Mouse (Mus musculus): ENCODE measurements around the gene Pik3ap1. TPM values are rescaled to one million over a fixed set of nuclear protein-coding genes. Genes with fewer than 3 reads are reported as not detected.

The Pik3ap1 gene
- polyA plus RNA-seq, 1 experiment, result not detected

DNA sequence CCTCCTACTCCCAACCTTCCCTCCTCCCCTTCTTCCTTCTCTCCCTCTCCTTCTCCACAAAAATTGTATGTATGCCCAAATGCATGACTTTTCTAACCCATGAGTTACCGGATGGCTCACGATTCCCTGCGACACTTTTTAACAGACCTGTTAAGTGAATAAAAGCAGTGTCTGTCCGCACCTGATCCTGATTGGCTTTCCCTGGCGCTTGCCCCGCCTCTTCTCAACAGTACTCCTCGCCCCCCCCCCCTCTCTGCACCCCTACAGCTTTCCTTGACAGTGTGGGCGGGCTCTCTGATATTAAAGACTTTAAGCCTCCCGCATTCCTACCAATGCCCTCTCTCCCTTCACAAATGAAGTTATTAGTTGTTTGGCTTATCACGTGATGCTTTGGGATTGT is 31.3 kb upstream of the Pik3ap1 start:
- no peak overlapping the region for H3K4me2 ChIP-seq (ENCODE audit: low read depth)
- no peak for TF ChIP-seq POLR2A (IDR thresholded peaks at IDR 0.05; ENCODE audit: insufficient read length, low read depth)
- no peak for TF ChIP-seq USF1 (IDR thresholded peaks at IDR 0.05; ENCODE audit: low read depth)
- TF ChIP-seq MYOG (IDR thresholded peaks at IDR 0.05; ENCODE audit: control insufficient read depth in 1 of 3, insufficient read depth in 1 of 3, insufficient read length in 2 of 3, low read depth in 2 of 3), result no peak
- TF ChIP-seq REST (IDR thresholded peaks at IDR 0.05; ENCODE audit: insufficient read depth, insufficient read length), result no peak
- TF ChIP-seq CEBPB (IDR thresholded peaks at IDR 0.05; ENCODE audit: insufficient read depth, poor library complexity, severe bottlenecking), result no peak
- no peak for TF ChIP-seq E2F4 (IDR thresholded peaks at IDR 0.05; ENCODE audit: insufficient read depth)
- TF ChIP-seq SRF (IDR thresholded peaks at IDR 0.05; ENCODE audit: control insufficient read depth, insufficient read length, low read depth), result no peak
- TF ChIP-seq TCF3 (IDR thresholded peaks at IDR 0.05; ENCODE audit: insufficient read length, low read depth), result no peak
- TF ChIP-seq TCF12 (IDR thresholded peaks at IDR 0.05; ENCODE audit: insufficient read depth, poor library complexity, severe bottlenecking), result no peak
- no peaks in the 10 kb centered on the region for H3K36me3 ChIP-seq (ENCODE audit: control insufficient read depth, insufficient read depth)
- H3K27me3 ChIP-seq (ENCODE audit: control insufficient read depth, insufficient read depth, insufficient read length), result peaks cover 7% of the 10 kb centered on the region
- no peak overlapping the region for H3ac ChIP-seq (ENCODE audit: control insufficient read depth, insufficient read length)
- no peaks in the 10 kb centered on the region for H3K79me2 ChIP-seq (ENCODE audit: control insufficient read depth, insufficient read depth)
- H3K4me3 ChIP-seq, result no peak overlapping the region

DNA sequence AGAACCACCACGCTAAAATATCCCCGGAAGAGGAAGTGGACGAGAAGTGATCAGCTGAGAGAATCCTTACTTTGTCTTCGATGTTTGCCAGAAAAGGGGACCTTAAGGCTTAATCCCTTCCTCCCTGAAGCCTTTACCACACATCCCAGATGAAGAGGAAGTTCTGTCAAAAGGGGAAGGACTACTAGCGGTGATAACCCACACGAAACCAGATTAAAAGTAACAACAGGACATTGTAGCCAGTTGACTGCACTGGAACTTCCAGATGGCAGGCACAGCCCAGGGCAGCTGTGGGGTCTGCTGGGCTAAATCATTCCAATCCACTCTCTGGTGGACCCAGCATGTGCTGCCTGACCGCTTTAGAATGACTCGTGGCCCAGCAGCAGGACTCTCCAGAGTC is 17.7 kb upstream of the Pik3ap1 start:
- no peaks in the 10 kb centered on the region for H3K79me2 ChIP-seq (ENCODE audit: control insufficient read depth, insufficient read depth)
- H3K4me3 ChIP-seq, result no peak overlapping the region
- no peak overlapping the region for H3K4me2 ChIP-seq (ENCODE audit: low read depth)
- H3K36me3 ChIP-seq (ENCODE audit: control insufficient read depth, insufficient read depth), result no peaks in the 10 kb centered on the region
- no peak for TF ChIP-seq MYOD1 (IDR thresholded peaks at IDR 0.05; ENCODE audit: control insufficient read depth in 1 of 3, insufficient read length in 2 of 3, low read depth in 2 of 3)
- TF ChIP-seq SRF (IDR thresholded peaks at IDR 0.05; ENCODE audit: control insufficient read depth, insufficient read length, low read depth), result no peak
- no peak for TF ChIP-seq MYOG (IDR thresholded peaks at IDR 0.05; ENCODE audit: control insufficient read depth in 1 of 3, insufficient read depth in 1 of 3, insufficient read length in 2 of 3, low read depth in 2 of 3)
- no peak for TF ChIP-seq REST (IDR thresholded peaks at IDR 0.05; ENCODE audit: insufficient read depth, insufficient read length)
- TF ChIP-seq CEBPB (IDR thresholded peaks at IDR 0.05; ENCODE audit: insufficient read depth, poor library complexity, severe bottlenecking), result no peak
- no peak for TF ChIP-seq TCF3 (IDR thresholded peaks at IDR 0.05; ENCODE audit: insufficient read length, low read depth)
- TF ChIP-seq E2F4 (IDR thresholded peaks at IDR 0.05; ENCODE audit: insufficient read depth), result no peak
- no peak for TF ChIP-seq TCF12 (IDR thresholded peaks at IDR 0.05; ENCODE audit: insufficient read depth, poor library complexity, severe bottlenecking)
- no peak for TF ChIP-seq MAX (IDR thresholded peaks at IDR 0.05; ENCODE audit: low read depth)
- TF ChIP-seq USF1 (IDR thresholded peaks at IDR 0.05; ENCODE audit: low read depth), result no peak
- TF ChIP-seq POLR2AphosphoS2 (IDR thresholded peaks at IDR 0.05; ENCODE audit: insufficient read length, low read depth), result no peak
- no peak for TF ChIP-seq POLR2A (IDR thresholded peaks at IDR 0.05; ENCODE audit: insufficient read length, low read depth)
- H3K27me3 ChIP-seq (ENCODE audit: control insufficient read depth, insufficient read depth, insufficient read length), result peaks cover 3% of the 10 kb centered on the region
- no peak overlapping the region for H3ac ChIP-seq (ENCODE audit: control insufficient read depth, insufficient read length)

DNA sequence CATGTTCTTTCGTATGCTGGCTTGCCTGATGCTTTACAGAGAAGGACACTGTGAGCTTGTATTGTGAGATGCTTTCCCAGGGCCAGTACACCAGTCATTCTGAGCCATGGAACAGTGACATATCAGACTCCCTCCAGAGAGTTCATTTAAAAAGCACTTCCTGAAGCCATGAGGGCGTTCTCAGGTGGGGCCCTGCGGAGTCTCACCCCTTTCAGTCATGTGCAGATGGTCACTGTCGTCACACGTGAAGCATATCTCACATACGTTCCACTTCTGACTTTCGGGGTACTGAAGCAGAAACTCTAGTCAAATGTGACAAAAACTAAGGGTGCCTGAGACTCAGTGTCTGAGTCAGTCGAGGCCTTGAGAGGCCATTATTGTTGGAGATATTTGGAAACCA is 6.0 kb upstream of the Pik3ap1 start:
- Histone ChIP-seq H3K4me2 (ENCODE audit: low read depth) (no peak overlapping the region), H3K36me3 (ENCODE audit: control insufficient read depth, insufficient read depth) (no peaks in the 10 kb centered on the region), H3K27me3 (ENCODE audit: control insufficient read depth, insufficient read depth, insufficient read length) (no peaks in the 10 kb centered on the region), H3ac (ENCODE audit: control insufficient read depth, insufficient read length) (no peak overlapping the region), H3K79me2 (ENCODE audit: control insufficient read depth, insufficient read depth) (no peaks in the 10 kb centered on the region), H3K4me3 (no peak overlapping the region)
- TF ChIP-seq USF1 (IDR thresholded peaks at IDR 0.05; ENCODE audit: low read depth) (no peak), POLR2AphosphoS2 (IDR thresholded peaks at IDR 0.05; ENCODE audit: insufficient read length, low read depth) (no peak), SRF (IDR thresholded peaks at IDR 0.05; ENCODE audit: control insufficient read depth, insufficient read length, low read depth) (no peak), MAX (IDR thresholded peaks at IDR 0.05; ENCODE audit: low read depth) (no peak), TCF3 (IDR thresholded peaks at IDR 0.05; ENCODE audit: insufficient read length, low read depth) (no peak), TCF12 (IDR thresholded peaks at IDR 0.05; ENCODE audit: insufficient read depth, poor library complexity, severe bottlenecking) (no peak), MYOD1 (IDR thresholded peaks at IDR 0.05; ENCODE audit: control insufficient read depth in 1 of 3, insufficient read length in 2 of 3, low read depth in 2 of 3) (no peak)

DNA sequence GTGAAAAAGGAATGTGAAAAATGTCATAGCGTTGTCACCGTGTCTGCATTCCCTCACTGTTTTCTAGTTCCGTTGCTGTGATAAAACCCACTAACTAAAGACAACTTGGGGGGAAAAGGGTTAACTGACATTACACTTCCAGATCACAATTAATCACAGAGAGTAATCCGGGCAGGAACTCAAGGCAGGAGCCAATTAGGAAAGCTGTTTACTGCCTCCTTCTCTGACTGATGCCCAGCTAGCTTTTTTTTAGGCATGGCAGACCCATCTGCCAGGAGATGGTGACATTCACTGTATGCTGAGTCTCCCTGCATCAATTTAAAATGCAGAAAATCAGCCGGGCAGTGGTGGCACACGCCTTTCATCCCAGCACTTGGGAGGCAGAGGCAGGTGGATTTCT is 4.4 kb upstream of the Pik3ap1 start:
- Histone ChIP-seq H3K4me2 (ENCODE audit: low read depth) (no peak overlapping the region), H3K36me3 (ENCODE audit: control insufficient read depth, insufficient read depth) (no peaks in the 10 kb centered on the region), H3ac (ENCODE audit: control insufficient read depth, insufficient read length) (no peak overlapping the region), H3K27me3 (ENCODE audit: control insufficient read depth, insufficient read depth, insufficient read length) (peaks cover 9% of the 10 kb centered on the region), H3K79me2 (ENCODE audit: control insufficient read depth, insufficient read depth) (no peaks in the 10 kb centered on the region), H3K4me3 (no peak overlapping the region)
- TF ChIP-seq MYOD1 (IDR thresholded peaks at IDR 0.05; ENCODE audit: control insufficient read depth in 1 of 3, insufficient read length in 2 of 3, low read depth in 2 of 3), result no peak
- no peak for TF ChIP-seq POLR2AphosphoS2 (IDR thresholded peaks at IDR 0.05; ENCODE audit: insufficient read length, low read depth)
- TF ChIP-seq TCF12 (IDR thresholded peaks at IDR 0.05; ENCODE audit: insufficient read depth, poor library complexity, severe bottlenecking), result no peak
- no peak for TF ChIP-seq CEBPB (IDR thresholded peaks at IDR 0.05; ENCODE audit: insufficient read depth, poor library complexity, severe bottlenecking)
- TF ChIP-seq MYOG (IDR thresholded peaks at IDR 0.05; ENCODE audit: control insufficient read depth in 1 of 3, insufficient read depth in 1 of 3, insufficient read length in 2 of 3, low read depth in 2 of 3), result no peak
- TF ChIP-seq REST (IDR thresholded peaks at IDR 0.05; ENCODE audit: insufficient read depth, insufficient read length), result no peak
- TF ChIP-seq SRF (IDR thresholded peaks at IDR 0.05; ENCODE audit: control insufficient read depth, insufficient read length, low read depth), result no peak
- no peak for TF ChIP-seq E2F4 (IDR thresholded peaks at IDR 0.05; ENCODE audit: insufficient read depth)
- no peak for TF ChIP-seq USF1 (IDR thresholded peaks at IDR 0.05; ENCODE audit: low read depth)
- TF ChIP-seq MAX (IDR thresholded peaks at IDR 0.05; ENCODE audit: low read depth), result no peak
- no peak for TF ChIP-seq TCF3 (IDR thresholded peaks at IDR 0.05; ENCODE audit: insufficient read length, low read depth)
- no peak for TF ChIP-seq POLR2A (IDR thresholded peaks at IDR 0.05; ENCODE audit: insufficient read length, low read depth)

DNA sequence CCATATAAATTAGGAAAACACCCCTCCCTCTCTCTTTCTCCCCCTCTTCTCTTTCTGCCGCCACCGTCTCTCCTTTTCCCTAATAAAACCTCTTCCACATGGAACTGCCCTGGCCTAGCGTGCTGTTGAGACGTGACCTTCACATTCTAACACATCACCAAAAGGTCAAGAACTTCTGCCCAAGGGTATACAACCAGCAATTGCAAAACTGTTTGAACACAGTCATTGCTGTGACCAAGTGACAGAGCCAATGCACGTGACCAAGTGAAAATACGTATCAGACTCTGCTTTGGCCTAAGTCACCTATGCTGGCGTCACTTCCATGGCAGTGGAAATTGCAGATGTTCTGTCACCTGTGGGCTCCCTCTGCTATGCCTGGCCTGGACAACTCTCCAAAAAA is 3.3 kb upstream of the Pik3ap1 start:
- Histone ChIP-seq H3K4me2 (ENCODE audit: low read depth) (no peak overlapping the region), H3K27me3 (ENCODE audit: control insufficient read depth, insufficient read depth, insufficient read length) (peaks cover 9% of the 10 kb centered on the region), H3ac (ENCODE audit: control insufficient read depth, insufficient read length) (no peak overlapping the region), H3K36me3 (ENCODE audit: control insufficient read depth, insufficient read depth) (no peaks in the 10 kb centered on the region), H3K4me3 (no peak overlapping the region), H3K79me2 (ENCODE audit: control insufficient read depth, insufficient read depth) (no peaks in the 10 kb centered on the region)
- TF ChIP-seq MYOG (IDR thresholded peaks at IDR 0.05; ENCODE audit: control insufficient read depth in 1 of 3, insufficient read depth in 1 of 3, insufficient read length in 2 of 3, low read depth in 2 of 3) (no peak), E2F4 (IDR thresholded peaks at IDR 0.05; ENCODE audit: insufficient read depth) (no peak), TCF12 (IDR thresholded peaks at IDR 0.05; ENCODE audit: insufficient read depth, poor library complexity, severe bottlenecking) (no peak), CEBPB (IDR thresholded peaks at IDR 0.05; ENCODE audit: insufficient read depth, poor library complexity, severe bottlenecking) (no peak), MAX (IDR thresholded peaks at IDR 0.05; ENCODE audit: low read depth) (no peak), REST (IDR thresholded peaks at IDR 0.05; ENCODE audit: insufficient read depth, insufficient read length) (no peak), TCF3 (IDR thresholded peaks at IDR 0.05; ENCODE audit: insufficient read length, low read depth) (no peak), POLR2AphosphoS2 (IDR thresholded peaks at IDR 0.05; ENCODE audit: insufficient read length, low read depth) (no peak)
